21 mouse cellular contexts compared by ENCODE assay signal in genomic region chr7:118797600-118797999, GRCm38 (mm10). TPM values are rescaled to one million over a fixed set of nuclear protein-coding genes. Genes with fewer than 3 reads are reported as not detected.
DNase-seq lines count a peak whose midpoint lies in the region; TF ChIP-seq lines count a peak whose summit lies in the region.
"Had no signal": no experiment of that assay in that cellular context is flagged by ENCODE, and none has a peak within 500 bp of the region (broad histone marks: within the 10 kb centered on the region; RNA-seq: fewer than 3 reads in every experiment).

No protein-coding gene starts in this region.

- no peak overlapping the region for H3K4me3 ChIP-seq in heart, embryonic 10.5 days
- peak overlapping the region; percentile 28 to 76 for H3K4me3 ChIP-seq in MEL (ENCODE audit: control insufficient read depth in 1 of 2, insufficient read depth in 1 of 2, low read depth in 2 of 2, low read length in 2 of 2)
- H3K4me3 ChIP-seq in macrophage (ENCODE audit: inconsistent target), result no peak overlapping the region
- H3K4me3 ChIP-seq: erythroblast, embryonic 14.5 days; forebrain, embryonic 12.5 days; limb, embryonic 12.5 days had no signal

- 34% methylated on average over 7 of the region's 7 CpGs for WGBS in heart, embryonic 10.5 days
- 66% methylated on average over 7 of the region's 7 CpGs for WGBS in macrophage (ENCODE audit: missing documents)

- peaks cover 51% of the 10 kb centered on the region for H3K36me3 ChIP-seq in heart, embryonic 10.5 days
- H3K36me3 ChIP-seq in MEL (ENCODE audit: control insufficient read depth in 1 of 2, insufficient read depth in 2 of 2, low read length in 2 of 2), result peaks cover 2 to 8% of the 10 kb centered on the region in 2 experiments; a peak in 3 of 4 replicates
- H3K36me3 ChIP-seq in macrophage (ENCODE audit: inconsistent target), result peaks cover 36% of the 10 kb centered on the region

- TF ChIP-seq POLR2A in MEL (IDR thresholded peaks at IDR 0.05; ENCODE audit: control insufficient read depth in 1 of 2, insufficient read depth in 1 of 2, low read depth in 1 of 2, low read length in 2 of 2, poor library complexity in 1 of 2), result no peak

- H3K27ac ChIP-seq in heart, embryonic 10.5 days, result no peak overlapping the region
- H3K27ac ChIP-seq in MEL (ENCODE audit: control insufficient read depth, low read depth, low read length) (peak overlapping the region; percentile 93), macrophage (peak overlapping the region; percentile 91)
- H3K27ac ChIP-seq: forebrain, embryonic 12.5 days; hindbrain, embryonic 14.5 days; limb, embryonic 12.5 days had no signal

- DNase-seq in adrenal gland, postnatal 14 days, result peak; percentile 21
- DNase-seq in adrenal gland, postnatal 10 days, result no peak
- peak; percentile 30 for DNase-seq in heart, postnatal 4 days
- no peak for DNase-seq in heart, embryonic 10.5 days (ENCODE audit: low spot score)
- DNase-seq in MEL (ENCODE audit: low read depth, low spot score), result no peak
- no peak for DNase-seq in layer of hippocampus, adult 11-12 months (ENCODE audit: low spot score)
- no peak for DNase-seq in T-cell, adult 2 months (ENCODE audit: low spot score)
- DNase-seq: adrenal gland, adult 2 months; cerebellum, adult 18-20 months; cerebellum, postnatal 10 days; forebrain, postnatal 0 days; gastrocnemius, postnatal 10 days; kidney, adult 11 months; kidney, postnatal 14 days; right cerebral cortex, adult 18-20 months; thymus, postnatal 4 days had no signal

- TF ChIP-seq RAD21 in MEL (IDR thresholded peaks at IDR 0.05; ENCODE audit: low read depth, low read length), result no peak

- H3K9me3 ChIP-seq in heart, embryonic 10.5 days, result no peaks in the 10 kb centered on the region
- H3K9me3 ChIP-seq in MEL (replicated peaks; ENCODE audit: insufficient read depth, low read length), result no peaks in the 10 kb centered on the region
- H3K9me3 ChIP-seq: forebrain, embryonic 12.5 days; limb, embryonic 12.5 days had no signal

- no peaks in the 10 kb centered on the region for H3K4me1 ChIP-seq in heart, embryonic 10.5 days
- peaks cover 3 to 10% of the 10 kb centered on the region in 2 experiments for H3K4me1 ChIP-seq in MEL (ENCODE audit: control insufficient read depth in 1 of 2, insufficient read depth in 2 of 2, low read length in 2 of 2)
- H3K4me1 ChIP-seq: forebrain, embryonic 12.5 days; limb, embryonic 12.5 days had no signal

- H3K27me3 ChIP-seq in heart, embryonic 10.5 days (ENCODE audit: insufficient read depth, poor library complexity, severe bottlenecking), result no peaks in the 10 kb centered on the region
- H3K27me3 ChIP-seq in MEL (ENCODE audit: control insufficient read depth in 1 of 2, insufficient read depth in 2 of 2, low read length in 2 of 2), result no peaks in the 10 kb centered on the region
- H3K27me3 ChIP-seq: forebrain, embryonic 12.5 days; limb, embryonic 12.5 days had no signal

- TF ChIP-seq CTCF in MEL (IDR thresholded peaks at IDR 0.05 in 2 of 3, conservative IDR thresholded peaks at IDR 0.05 in 1 of 3; ENCODE audit: control insufficient read depth in 1 of 3, insufficient read depth in 1 of 3, low read depth in 2 of 3, low read length in 3 of 3, poor library complexity in 1 of 3, severe bottlenecking in 1 of 3), result no peak

- no peaks in the 10 kb centered on the region for H3K79me2 ChIP-seq in MEL (ENCODE audit: control insufficient read depth, insufficient read depth, low read length, poor library complexity)
- H3K79me2 ChIP-seq in macrophage (ENCODE audit: inconsistent target), result no peaks in the 10 kb centered on the region

- no peak for TF ChIP-seq EP300 in MEL (IDR thresholded peaks at IDR 0.05; ENCODE audit: low read depth in 1 of 2, low read length in 2 of 2)

- H3K9ac ChIP-seq in MEL (ENCODE audit: control insufficient read depth, low read depth, low read length, poor library complexity, severe bottlenecking), result no peak overlapping the region; the same call in 1 of the 2 replicates
- H3K9ac ChIP-seq: forebrain, embryonic 12.5 days; forebrain, postnatal 0 days; hindbrain, embryonic 14.5 days; limb, embryonic 12.5 days had no signal

TF ChIP-seq in MEL, 35 proteins besides CTCF, POLR2A, EP300 and RAD21:
- TF ChIP-seq POLR2AphosphoS5 (IDR thresholded peaks at IDR 0.05; ENCODE audit: borderline replicate concordance, low read depth, low read length), result no peak
- no peak for TF ChIP-seq HCFC1 (IDR thresholded peaks at IDR 0.05; ENCODE audit: low read depth, low read length)
- TF ChIP-seq BHLHE40 (IDR thresholded peaks at IDR 0.05; ENCODE audit: borderline replicate concordance, low read depth, low read length), result no peak
- TF ChIP-seq MAX (IDR thresholded peaks at IDR 0.05; ENCODE audit: low read length), result no peak
- no peak for TF ChIP-seq NRF1 (IDR thresholded peaks at IDR 0.05; ENCODE audit: insufficient read depth, low read depth, low read length, poor library complexity, severe bottlenecking)

RNA-seq across cellular contexts. Expression of gene Vps35l, which starts 57.6 kb away (rescaled TPM):
- total RNA-seq in adrenal gland, postnatal 14 days (2021), result 52.4 and 62.7 TPM in 2 replicates
- total RNA-seq in adrenal gland, postnatal 10 days (2021), result 10 to 100 TPM; 54.0 to 61.7 TPM
- 10 to 100 TPM; 36.0 to 37.1 TPM for total RNA-seq in heart, postnatal 4 days (2021)
- polyA plus RNA-seq in heart, embryonic 10.5 days (2016; fragmentation: Nextera tagmentation; extraction: Ambion mirVana), result 52.3 and 56.3 TPM in 2 replicates
- total RNA-seq in MEL (2012; rRNA removed), result 32.7 and 37.6 TPM in 2 replicates
- polyA plus RNA-seq in MEL (2012; ENCODE audit: insufficient read depth in 1 of 2, insufficient read length in 2 of 2, low read depth in 1 of 2, low replicate concordance in 2 of 2, missing spikeins in 1 of 2) (10 to 100 TPM in 1 of 2 experiments, not detected in 1; 87.4 TPM), macrophage (2018) (93.8 to 123 TPM (median 106 TPM) in 3 replicates)
- total RNA-seq in macrophage (2018; cell fraction: chromatin; rRNA removed), result 100 to 1,000 TPM; 109 to 369 (median 222) TPM
- total RNA-seq in macrophage (2018; cell fraction: cytosol; rRNA removed), result 100 to 1,000 TPM; 103 to 157 (median 135) TPM
- 100 to 1,000 TPM in 18 of 26 experiments, 10 to 100 TPM in 8; 80.9 to 206 (median 115) TPM for total RNA-seq in macrophage (2018; cell fraction: nucleus; rRNA removed)

RNA-seq across cellular contexts. Expression of gene Iqck, which starts 58.0 kb away (rescaled TPM):
- 12.3 and 14.9 TPM in 2 replicates for total RNA-seq in adrenal gland, postnatal 14 days (2021)
- total RNA-seq in adrenal gland, postnatal 10 days (2021), result 10 to 100 TPM in 1 of 2 experiments, 1 to 10 TPM in 1; 9.1 to 11.9 TPM
- total RNA-seq in heart, postnatal 4 days (2021), result under 1 TPM; 0.41 to 0.76 TPM
- 0.90 and 1.6 TPM in 2 replicates for polyA plus RNA-seq in heart, embryonic 10.5 days (2016; fragmentation: Nextera tagmentation; extraction: Ambion mirVana)
- 0.20 and 0.39 TPM in 2 replicates for total RNA-seq in MEL (2012; rRNA removed)
- polyA plus RNA-seq in MEL (2012; ENCODE audit: insufficient read depth in 1 of 2, insufficient read length in 2 of 2, low read depth in 1 of 2, low replicate concordance in 2 of 2, missing spikeins in 1 of 2), result under 1 TPM in 1 of 2 experiments, not detected in 1; 0.40 TPM
- total RNA-seq in macrophage (2018; cell fraction: chromatin; rRNA removed), result 10 to 100 TPM in 1 of 26 experiments, 1 to 10 TPM in 25; 1.0 to 11.0 (median 3.6) TPM
- total RNA-seq in macrophage (2018; cell fraction: cytosol; rRNA removed), result 1 to 10 TPM; 1.0 to 2.3 (median 1.9) TPM
- total RNA-seq in macrophage (2018; cell fraction: nucleus; rRNA removed), result 1 to 10 TPM in 25 of 26 experiments, under 1 TPM in 1; 0.90 to 9.9 (median 2.1) TPM
- polyA plus RNA-seq in macrophage (2018), result 1.2 to 2.7 TPM (median 1.6 TPM) in 3 replicates

RNA-seq across cellular contexts. Expression of gene Knop1, which starts 58.5 kb away (rescaled TPM):
- total RNA-seq in adrenal gland, postnatal 14 days (2021), result 52.2 and 54.9 TPM in 2 replicates
- total RNA-seq in adrenal gland, postnatal 10 days (2021), result 10 to 100 TPM; 50.7 to 54.5 TPM
- 10 to 100 TPM; 22.8 to 30.5 TPM for total RNA-seq in heart, postnatal 4 days (2021)
- 61.8 and 88.1 TPM in 2 replicates for polyA plus RNA-seq in heart, embryonic 10.5 days (2016; fragmentation: Nextera tagmentation; extraction: Ambion mirVana)
- total RNA-seq in MEL (2012; rRNA removed), result 40.3 and 46.8 TPM in 2 replicates
- 10 to 100 TPM in 1 of 2 experiments, not detected in 1; 66.9 TPM for polyA plus RNA-seq in MEL (2012; ENCODE audit: insufficient read depth in 1 of 2, insufficient read length in 2 of 2, low read depth in 1 of 2, low replicate concordance in 2 of 2, missing spikeins in 1 of 2)
- total RNA-seq in macrophage (2018; cell fraction: chromatin; rRNA removed), result 10 to 100 TPM; 14.1 to 78.9 (median 23.0) TPM
- total RNA-seq in macrophage (2018; cell fraction: cytosol; rRNA removed), result 10 to 100 TPM; 17.4 to 58.1 (median 30.5) TPM
- total RNA-seq in macrophage (2018; cell fraction: nucleus; rRNA removed), result 10 to 100 TPM; 14.0 to 67.0 (median 30.8) TPM
- 29.4 to 58.4 TPM (median 42.2 TPM) in 3 replicates for polyA plus RNA-seq in macrophage (2018)

Comparison
In these comparisons a context has a peak if more than half of its experiments do, and no peak if none do; other contexts are left out.
1. DNase-seq: peak in adrenal gland, postnatal 14 days (single experiment) and heart, postnatal 4 days (single experiment); none in adrenal gland, postnatal 10 days (single experiment), heart, embryonic 10.5 days (single experiment), MEL (single experiment), layer of hippocampus, adult 11-12 months (single experiment) and T-cell, adult 2 months (single experiment).
2. H3K4me3 ChIP-seq: peak in MEL (2 of 2); none in heart, embryonic 10.5 days (single experiment) and macrophage (single experiment).